Mouse (Mus musculus) cerebellum, postnatal 14 days (tissue): ENCODE results near the gene Olfr718-ps1.
A peak's percentile ranks its signal among the peaks of the same experiment; 100 is the strongest.
"Not testable (repeated sequence)": the region's sequence is repeated elsewhere in the genome, so short reads cannot be mapped to it uniquely, and the experiment has no call there.

Source experiments
- DNase-seq, 2 experiments: peaks; one replicate each; pipeline ENCODE4 v3.0.0; 2021; ENCODE audit warnings: mixed read lengths in 2 of 2

Gene Olfr718-ps1

DNA sequence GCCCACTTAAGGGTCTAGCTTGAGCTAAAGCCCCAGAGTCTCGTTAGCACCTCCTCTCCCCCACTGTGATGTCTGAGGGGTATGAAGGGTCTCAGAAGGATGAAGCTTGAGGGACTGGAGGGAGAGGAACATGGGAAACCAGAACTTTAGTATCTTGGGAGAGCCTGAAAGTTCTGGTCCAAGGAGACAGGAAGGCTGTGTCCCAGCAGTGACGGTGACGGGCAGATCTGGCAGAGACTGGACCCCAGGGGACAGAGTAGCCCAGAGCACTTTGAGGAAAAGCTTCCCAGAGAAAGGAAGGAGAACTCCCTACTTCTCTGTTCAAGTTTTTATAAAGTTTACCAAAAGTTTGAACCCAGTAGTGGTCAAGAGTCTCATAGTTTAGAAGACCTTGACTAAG lies at the start of gene Olfr718-ps1:
Gene Olfr718-ps1, minus strand, starts transcription at position 101 of the 400 bp plus-strand sequence.
- no peak for DNase-seq

DNA sequence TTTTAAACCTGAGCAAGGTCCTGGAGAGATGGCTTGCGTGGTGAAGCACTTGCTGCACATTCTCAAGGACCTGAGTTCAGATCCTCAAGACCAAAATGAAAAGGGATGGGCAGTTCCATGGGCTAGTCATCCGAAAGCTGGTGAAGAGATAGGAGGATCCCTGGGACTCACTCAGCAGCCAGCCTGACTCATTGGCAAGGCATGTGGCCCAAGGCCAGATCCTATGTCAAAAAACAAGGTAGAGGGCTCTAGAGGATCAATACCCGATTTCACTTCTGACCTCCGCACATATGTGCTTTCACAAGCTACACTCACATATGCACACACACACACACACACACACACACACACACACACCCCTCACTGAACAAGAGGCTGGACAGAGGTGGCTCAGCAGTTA lies 49.1 kb upstream of the Olfr718-ps1 start:
- no peak for DNase-seq

- no peak for DNase-seq
These were observed 47.8 kb upstream of the Olfr718-ps1 start for GRCm38 (mm10) chr5:143195166-143195565.

DNA sequence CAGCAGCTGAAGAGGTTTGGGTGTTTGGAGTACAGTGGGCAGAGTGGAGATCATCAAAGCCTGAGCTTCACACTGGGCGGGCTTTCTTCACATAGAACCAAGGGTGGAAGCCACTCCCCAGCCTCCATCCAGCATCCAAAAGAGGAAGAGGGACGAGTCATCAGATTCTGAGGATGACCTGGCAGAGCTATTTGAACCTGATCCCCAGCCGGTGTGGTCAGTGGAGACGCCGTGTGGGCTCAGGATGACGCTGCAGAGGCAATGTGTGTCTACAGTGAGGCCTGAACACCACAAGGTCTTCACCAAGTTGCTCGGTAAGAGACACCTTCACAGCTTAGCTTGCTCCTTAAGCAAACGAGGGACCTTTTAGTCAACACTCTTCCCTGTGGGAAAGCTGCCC lies 47.4 kb upstream of the Olfr718-ps1 start:
- not testable (repeated sequence) for DNase-seq

- DNase-seq = no peak
These were observed 45.4 kb upstream of the Olfr718-ps1 start for GRCm38 (mm10) chr5:143192806-143193205.

DNA sequence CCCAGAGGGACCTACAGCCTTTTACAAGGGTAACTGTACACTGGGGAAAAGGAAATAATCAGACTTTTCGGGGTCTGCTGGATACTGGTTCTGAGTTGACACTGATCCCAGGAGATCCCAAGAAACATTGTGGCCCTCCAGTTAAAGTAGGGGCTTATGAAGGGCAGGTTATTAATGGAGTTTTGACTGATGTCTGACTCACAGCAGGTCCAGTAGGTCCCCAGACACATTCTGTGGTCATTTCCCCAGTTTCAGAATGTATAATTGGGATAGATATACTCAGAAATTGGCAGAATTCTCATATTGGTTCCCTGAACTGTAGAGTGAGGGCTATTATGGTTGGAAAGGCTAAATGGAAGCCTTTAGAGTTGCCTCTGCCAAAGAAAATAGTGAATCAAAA lies 40.6 kb upstream of the Olfr718-ps1 start:
- DNase-seq = not testable (repeated sequence)

DNA sequence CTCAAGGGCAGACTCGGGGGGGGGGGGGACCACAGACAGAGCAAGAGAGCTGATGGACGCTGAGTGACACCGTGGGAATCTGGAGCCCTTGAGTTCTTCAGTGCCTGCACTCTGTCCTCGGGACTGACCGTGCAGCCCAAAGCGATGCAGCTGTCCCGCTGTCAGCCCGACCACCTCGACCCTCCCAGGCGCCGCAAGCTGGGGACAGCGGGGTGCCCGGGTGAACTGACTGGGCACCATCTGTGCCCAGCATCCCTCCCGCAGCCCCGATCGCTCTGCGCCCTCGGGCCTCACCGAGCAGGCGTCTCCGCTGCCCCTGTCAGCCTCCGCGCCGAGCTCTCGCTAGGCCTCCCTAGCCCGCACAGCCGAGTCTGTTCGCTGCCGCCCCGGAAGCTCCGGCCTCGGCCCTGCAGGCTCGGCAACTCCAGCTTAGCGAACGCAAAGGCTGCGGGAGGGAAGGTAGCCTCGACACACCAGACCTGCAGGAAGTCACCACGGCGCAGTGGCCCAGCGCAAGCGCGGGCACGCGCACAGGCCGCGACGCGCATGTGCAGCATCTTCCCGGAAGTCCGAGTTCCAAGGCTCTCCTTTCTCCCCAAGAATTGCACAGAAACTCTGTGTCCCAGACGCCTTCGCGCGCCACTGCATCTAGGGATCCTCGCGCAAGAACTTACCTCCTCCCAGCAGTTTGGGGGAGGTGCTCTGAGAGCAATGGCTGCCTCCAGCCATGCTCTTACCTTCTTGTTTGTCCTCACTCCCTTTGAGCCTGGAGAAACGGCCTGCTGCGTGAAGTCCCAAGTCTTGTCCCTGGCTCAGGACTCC lies 33.1 kb upstream of the Olfr718-ps1 start, which contains the start of the genes Rbak and Spdye4b:
Gene Rbak, minus strand, starts transcription at position 521 of the 822 bp plus-strand sequence.
Gene Spdye4b, plus strand, starts transcription at position 763 of the 822 bp plus-strand sequence.
- DNase-seq = peak; percentile 92 to 94

DNA sequence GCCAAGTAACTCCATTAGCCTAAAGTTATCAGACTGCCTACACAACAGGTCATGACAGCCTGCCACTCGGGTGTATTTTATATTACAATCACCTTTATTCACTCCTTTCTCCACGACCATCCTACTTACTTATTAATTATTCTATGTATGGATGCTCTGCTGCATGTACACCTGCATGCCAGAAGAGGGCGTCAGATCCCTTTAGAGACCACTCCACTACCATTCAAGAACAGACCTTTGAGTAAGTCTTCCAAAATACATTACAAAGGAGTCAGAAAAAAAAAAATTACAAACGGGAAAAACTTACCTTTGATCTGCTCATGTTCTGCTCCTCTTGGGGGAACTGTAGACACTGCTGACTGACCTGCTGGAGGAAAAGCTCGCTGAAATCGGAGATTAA lies 31.8 kb upstream of the Olfr718-ps1 start:
- DNase-seq = peak; percentile 34 to 51

DNA sequence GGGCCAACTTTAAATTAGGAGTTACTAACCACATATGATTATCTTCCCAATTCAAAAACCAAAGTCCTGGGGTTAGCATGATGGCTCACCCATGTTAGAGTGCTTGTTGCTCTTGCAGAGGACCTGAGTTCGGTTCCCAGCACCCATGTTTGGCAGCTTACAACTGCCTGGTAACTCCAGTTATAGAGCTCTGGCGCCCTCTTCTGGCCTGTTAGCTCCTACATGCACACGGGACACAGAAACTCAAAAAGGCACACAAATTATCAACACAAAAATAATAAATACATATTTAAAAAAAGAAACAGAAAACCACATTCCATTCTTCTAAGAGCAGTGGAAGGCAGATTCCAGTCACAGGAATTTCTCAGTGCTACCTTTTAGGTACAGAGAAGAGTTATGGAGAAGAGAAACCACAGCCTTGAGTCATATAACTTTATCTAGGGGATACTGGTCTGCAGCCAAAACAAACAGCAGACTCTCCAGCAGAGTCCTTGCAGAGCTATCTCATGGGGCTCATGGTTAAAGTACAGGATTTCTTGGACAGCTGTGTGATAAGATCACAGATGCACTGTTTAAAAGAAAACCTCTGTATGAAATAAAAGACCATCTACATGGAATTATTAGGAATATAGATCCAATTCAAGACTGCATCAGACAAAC lies 30.3 kb upstream of the Olfr718-ps1 start:
- peak in 1 of 2 experiments; percentile 55 for DNase-seq

- DNase-seq = no peak
These were observed 28.6 kb upstream of the Olfr718-ps1 start for GRCm38 (mm10) chr5:143175970-143176369.

GRCm38 (mm10) chr5:143165508-143166070 lies 18.2 kb upstream of the Olfr718-ps1 start:
- DNase-seq = no peak

- no peak for DNase-seq
These were observed 8.2 kb upstream of the Olfr718-ps1 start for GRCm38 (mm10) chr5:143155534-143155933.

GRCm38 (mm10) chr5:143153756-143154155 lies 6.4 kb upstream of the Olfr718-ps1 start:
- DNase-seq = no peak

DNA sequence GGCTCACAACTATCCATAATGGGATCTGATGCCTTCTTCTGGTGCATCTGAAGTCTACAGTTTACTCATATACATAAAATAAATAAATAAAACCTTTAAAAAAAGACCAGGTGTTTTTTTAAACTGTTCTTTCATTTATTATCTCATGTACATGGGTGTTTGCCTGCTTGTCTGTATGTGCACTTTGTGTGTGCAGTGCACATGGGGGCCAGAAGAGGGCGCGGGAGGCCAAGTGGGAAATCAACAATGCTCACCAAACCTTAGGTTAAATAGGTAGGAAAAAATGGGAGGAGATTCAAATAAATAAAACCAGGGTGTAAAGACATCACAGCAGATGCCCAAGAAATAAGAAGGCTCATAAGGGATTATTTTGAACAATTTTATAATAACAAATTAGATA lies 2.7 kb upstream of the Olfr718-ps1 start:
- DNase-seq = no peak

GRCm38 (mm10) chr5:143149536-143149935 lies 2.2 kb upstream of the Olfr718-ps1 start:
- DNase-seq = no peak

GRCm38 (mm10) chr5:143148661-143149060 lies 1.3 kb upstream of the Olfr718-ps1 start:
- DNase-seq = no peak

- no peak for DNase-seq
These were observed 9.8 kb downstream of the Olfr718-ps1 start for GRCm38 (mm10) chr5:143137580-143137979.

DNA sequence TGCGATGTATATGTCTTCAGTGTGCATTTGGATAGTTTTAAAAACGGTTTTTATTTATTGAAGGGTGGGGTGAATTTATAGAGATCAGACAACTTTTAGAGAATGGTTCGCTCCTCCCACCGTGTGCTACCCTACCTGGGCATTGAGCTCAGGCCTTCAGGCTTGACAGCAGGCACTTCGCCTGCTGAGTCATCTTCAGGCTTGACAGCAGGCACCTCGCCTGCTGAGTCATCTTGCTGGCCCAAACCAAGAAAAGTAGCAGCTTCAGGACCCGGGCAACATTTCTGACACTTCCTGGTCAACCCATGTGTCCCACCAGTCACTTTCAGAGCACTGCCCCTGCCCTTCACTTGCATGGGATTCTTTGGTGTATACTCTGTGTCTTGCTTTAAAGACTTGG lies 12.3 kb downstream of the Olfr718-ps1 start:
- no peak for DNase-seq

DNA sequence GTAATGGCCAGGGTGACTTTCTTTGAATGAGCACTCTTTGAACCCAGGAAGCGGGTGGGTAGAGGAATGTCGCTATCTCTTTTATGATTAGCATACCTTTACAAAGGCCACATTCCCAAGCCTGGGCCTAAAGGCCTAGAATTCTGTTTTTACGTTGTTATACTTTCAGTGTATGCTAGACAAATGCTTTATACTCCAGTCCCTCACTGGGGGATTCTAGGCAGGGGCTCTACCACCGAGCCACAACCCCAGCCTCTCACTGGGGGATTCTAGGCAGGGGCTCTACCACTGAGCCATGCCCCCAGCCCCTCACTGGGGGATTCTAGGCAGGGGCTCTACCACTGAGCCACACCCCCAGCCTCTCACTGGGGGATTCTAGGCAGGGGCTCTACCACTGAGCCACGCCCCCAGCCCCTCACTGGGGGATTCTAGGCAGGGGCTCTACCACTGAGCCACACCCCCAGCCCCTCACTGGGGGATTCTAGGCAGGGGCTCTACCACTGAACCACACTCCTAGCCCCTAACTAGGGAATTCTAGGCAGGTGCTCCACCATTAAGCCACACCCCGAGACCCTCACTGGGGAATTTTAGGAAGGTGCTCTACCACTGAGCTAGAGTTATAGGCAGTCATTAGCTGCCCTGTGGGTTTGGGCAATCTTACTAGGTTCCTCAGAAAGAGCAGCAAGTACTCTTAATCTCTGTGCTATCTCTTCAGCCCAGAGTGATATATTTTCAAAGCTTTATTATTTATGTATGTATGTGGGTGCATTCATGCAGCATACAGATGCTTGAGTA lies 13.0 kb downstream of the Olfr718-ps1 start:
- not testable (repeated sequence) for DNase-seq

- no peak for DNase-seq
These were observed 14.4 kb downstream of the Olfr718-ps1 start for GRCm38 (mm10) chr5:143132935-143133514.

GRCm38 (mm10) chr5:143130342-143130741 lies 17.0 kb downstream of the Olfr718-ps1 start:
- DNase-seq = peak in 1 of 2 experiments; percentile 32

DNA sequence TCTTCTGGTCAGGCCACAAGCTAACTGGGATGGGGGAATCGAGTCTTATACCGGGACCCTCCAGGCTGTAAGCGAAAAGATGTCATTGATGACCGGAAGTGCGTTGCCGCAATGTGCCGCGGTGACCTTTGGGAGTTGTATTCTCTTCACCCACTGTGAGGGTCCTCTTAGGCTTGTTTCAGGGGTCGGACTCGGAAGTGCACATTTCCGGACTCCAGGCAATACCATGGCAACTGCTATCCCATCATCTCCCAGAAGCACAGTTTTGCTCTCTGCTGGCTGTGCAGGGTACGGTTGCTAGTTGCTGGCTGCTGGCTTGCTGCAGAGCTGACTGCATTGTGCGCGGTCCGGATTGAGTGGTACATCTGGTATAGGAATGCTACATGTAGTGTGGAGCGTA lies 18.3 kb downstream of the Olfr718-ps1 start:
- DNase-seq = peak in 1 of 2 experiments; percentile 28
